Mouse (Mus musculus) lung, postnatal 0 days (tissue): Measurements from ENCODE around the gene Tpcn2. TPM values are rescaled to one million over a fixed set of nuclear protein-coding genes. Genes with fewer than 3 reads are reported as not detected.

Experiments used
- ATAC-seq: fragments of 200-750 bp; cut with Nextera tagmentation; 2 replicates; pipeline ENCODE4 v1.8.0; 2017; ENCODE audit warnings: moderate library complexity
- DNase-seq: peaks from one replicate; pipeline ENCODE4 v3.0.0-alpha.2; 2016; ENCODE audit warnings: low spot score
- H3K27ac ChIP-seq: fragments of 300-500 bp; sonication (generic); 2 replicates; pipeline ENCODE4 v1.5.1; 2014; ENCODE audit warnings: antibody characterized with exemption, mild to moderate bottlenecking, low read length, mixed read lengths
- H3K27me3 ChIP-seq: fragments of 300-500 bp; sonication (generic); replicated peaks from 2 replicates; pipeline ENCODE4 v1.6.1; 2014; ENCODE audit warnings: low read length, mixed read lengths; ENCODE audit not compliant: insufficient read depth
- H3K36me3 ChIP-seq: fragments of 300-500 bp; sonication (generic); 2 replicates; pipeline ENCODE4 v1.6.1; 2014; ENCODE audit warnings: low read length, mixed read lengths; ENCODE audit not compliant: insufficient read depth
- H3K4me1 ChIP-seq: fragments of 300-500 bp; sonication (generic); 2 replicates; pipeline ENCODE4 v1.6.1; 2014; ENCODE audit warnings: antibody characterized with exemption, low read depth, low read length, mixed read lengths; ENCODE audit not compliant: insufficient read depth
- H3K4me2 ChIP-seq: fragments of 300-500 bp; sonication (generic); replicated peaks from 2 replicates; pipeline ENCODE4 v1.6.1; 2014; ENCODE audit warnings: low read depth, mild to moderate bottlenecking, low read length, moderate library complexity, mixed read lengths
- H3K4me3 ChIP-seq: fragments of 300-500 bp; sonication (generic); 2 replicates; pipeline ENCODE4 v1.5.1; 2014; ENCODE audit warnings: low read depth, low read length
- H3K9ac ChIP-seq: fragments of 300-500 bp; sonication (generic); replicated peaks from 2 replicates; pipeline ENCODE4 v1.6.1; 2014; ENCODE audit warnings: low read depth, mild to moderate bottlenecking
- H3K9me3 ChIP-seq: fragments of 300-500 bp; sonication (generic); 2 replicates; pipeline ENCODE4 v1.6.1; 2016; ENCODE audit warnings: low read length, mixed read lengths
- CTCF ChIP-seq: IDR thresholded peaks from 2 replicates; pipeline ENCODE4 v1.5.1; 2016; ENCODE audit warnings: antibody characterized with exemption, mild to moderate bottlenecking
- EP300 ChIP-seq: IDR thresholded peaks from 2 replicates; pipeline ENCODE4 v1.6.1; 2016; ENCODE audit warnings: antibody characterized with exemption, mild to moderate bottlenecking, control low read depth
- whole genome bisulfite sequencing: fragments of 180-500 bp; shearing (Covaris S2); extraction: QIAGEN DNeasy Blood & Tissue Kit; methylation state at CpG from one replicate; pipeline ENCODE4 v1.1.7; 2014; 5-methylcytosine and 5-hydroxymethylcytosine counted together
- polyA plus RNA-seq: library from polyadenylated mRNA; unstranded; fragments of >200 nt; fragmentation: Nextera tagmentation; extraction: Ambion mirVana; gene quantifications from 2 replicates; pipeline ENCODE4 v1.2.1, GENCODE M21; 2015

Tpcn2 gene
- polyA plus RNA-seq, 1 experiment from 2014 or later = 22.7 TPM

- ATAC-seq = no peak
- Histone ChIP-seq H3K9me3 (no peaks in the 10 kb centered on the region), H3K27me3 (no peaks in the 10 kb centered on the region), H3K27ac (no peak overlapping the region), H3K4me1 (peaks cover 8% of the 10 kb centered on the region; the same call in 1 of the 2 replicates), H3K4me2 (peak overlapping the region; percentile 66), H3K9ac (no peak overlapping the region), H3K36me3 (peaks cover under 1% of the 10 kb centered on the region), H3K4me3 (no peak overlapping the region)
- DNase-seq = peak; percentile 51
- 64% methylated on average over 4 of the region's 4 CpGs for WGBS
- no peak for TF ChIP-seq CTCF
- no peak for TF ChIP-seq EP300
Measured at GRCm38 (mm10) chr7:145281396-145281795, 2.4 kb downstream of the Tpcn2 start.

GRCm38 (mm10) chr7:145275488-145275887 lies 8.3 kb downstream of the Tpcn2 start:
- no peak overlapping the region for H3K4me3 ChIP-seq
- WGBS = 77% methylated on average over 3 of the region's 3 CpGs
- peaks cover 34% of the 10 kb centered on the region for H3K36me3 ChIP-seq

GRCm38 (mm10) chr7:145270955-145271354 lies 12.9 kb downstream of the Tpcn2 start:
- WGBS = 90% methylated on average over 5 of the region's 5 CpGs
- H3K9ac ChIP-seq = no peak overlapping the region
- H3K9me3 ChIP-seq = no peaks in the 10 kb centered on the region
- DNase-seq (no peak), ATAC-seq (no peak)
- H3K36me3 ChIP-seq = peaks cover 37% of the 10 kb centered on the region
- H3K27me3 ChIP-seq = no peaks in the 10 kb centered on the region
- no peak overlapping the region for H3K4me2 ChIP-seq
- H3K4me1 ChIP-seq = no peaks in the 10 kb centered on the region
- no peak for TF ChIP-seq CTCF
- no peak for TF ChIP-seq EP300
- no peak overlapping the region for H3K4me3 ChIP-seq
- H3K27ac ChIP-seq = no peak overlapping the region

More at GRCm38 (mm10) chr7:145275488-145275887, 8.3 kb downstream of the Tpcn2 start:
- no peaks in the 10 kb centered on the region for H3K27me3 ChIP-seq
- no peaks in the 10 kb centered on the region for H3K9me3 ChIP-seq
- TF ChIP-seq CTCF (no peak), EP300 (no peak)
- H3K27ac ChIP-seq = no peak overlapping the region
- no peaks in the 10 kb centered on the region for H3K4me1 ChIP-seq
- ATAC-seq (no peak), DNase-seq (no peak)
- no peak overlapping the region for H3K4me2 ChIP-seq
- no peak overlapping the region for H3K9ac ChIP-seq

- H3K27ac ChIP-seq = no peak overlapping the region
- H3K4me2 ChIP-seq = no peak overlapping the region
- DNase-seq (no peak), ATAC-seq (no peak)
- WGBS = 87% methylated on average over 7 of the region's 7 CpGs
- TF ChIP-seq CTCF (no peak), EP300 (no peak)
- H3K9ac ChIP-seq = no peak overlapping the region
- H3K4me3 ChIP-seq = no peak overlapping the region
- H3K4me1 ChIP-seq = no peaks in the 10 kb centered on the region
- H3K27me3 ChIP-seq = no peaks in the 10 kb centered on the region
- peaks cover 31% of the 10 kb centered on the region for H3K36me3 ChIP-seq
- no peaks in the 10 kb centered on the region for H3K9me3 ChIP-seq
Measured at GRCm38 (mm10) chr7:145268890-145269289, 14.9 kb downstream of the Tpcn2 start.

- Histone ChIP-seq H3K9me3 (no peaks in the 10 kb centered on the region), H3K4me2 (no peak overlapping the region), H3K9ac (no peak overlapping the region), H3K27ac (no peak overlapping the region), H3K4me3 (no peak overlapping the region), H3K4me1 (no peaks in the 10 kb centered on the region), H3K36me3 (peaks cover 20% of the 10 kb centered on the region), H3K27me3 (no peaks in the 10 kb centered on the region)
- DNase-seq (no peak), ATAC-seq (peak; percentile 30)
- no peak for TF ChIP-seq CTCF
- TF ChIP-seq EP300 = no peak
- WGBS = 85% methylated on average over 2 of the region's 2 CpGs
Measured at GRCm38 (mm10) chr7:145266011-145266410, 17.8 kb downstream of the Tpcn2 start.

GRCm38 (mm10) chr7:145264202-145264601 lies 19.6 kb downstream of the Tpcn2 start:
- H3K4me3 ChIP-seq = no peak overlapping the region
- H3K36me3 ChIP-seq = peaks cover 29% of the 10 kb centered on the region
- 56% methylated on average over 9 of the region's 9 CpGs for WGBS

GRCm38 (mm10) chr7:145256092-145256491 lies 27.7 kb downstream of the Tpcn2 start:
- DNase-seq (no peak), ATAC-seq (no peak)
- Histone ChIP-seq H3K4me1 (no peaks in the 10 kb centered on the region), H3K9me3 (no peaks in the 10 kb centered on the region), H3K4me3 (no peak overlapping the region), H3K27me3 (no peaks in the 10 kb centered on the region), H3K27ac (no peak overlapping the region), H3K9ac (no peak overlapping the region), H3K4me2 (no peak overlapping the region), H3K36me3 (peaks cover 27% of the 10 kb centered on the region)
- TF ChIP-seq EP300 (no peak), CTCF (no peak)
- WGBS = 95% methylated on average over 1 of the region's 1 CpGs

More at GRCm38 (mm10) chr7:145264202-145264601, 19.6 kb downstream of the Tpcn2 start:
- TF ChIP-seq EP300 (no peak), CTCF (no peak)
- no peaks in the 10 kb centered on the region for H3K27me3 ChIP-seq
- H3K9me3 ChIP-seq = no peaks in the 10 kb centered on the region
- H3K27ac ChIP-seq = no peak overlapping the region
- no peaks in the 10 kb centered on the region for H3K4me1 ChIP-seq
- DNase-seq (no peak), ATAC-seq (0 out of 2 replicates have a peak, but pooled peaks have one; percentile 12)
- no peak overlapping the region for H3K4me2 ChIP-seq
- H3K9ac ChIP-seq = no peak overlapping the region
